Mouse (Mus musculus) kidney, embryonic 14.5 days (tissue): ENCODE measurements at regions not wholly inside any gene's neighbourhood (a gene's known extent, or its start where the extent isn't known, plus 50 kb on each side); places are given as distances from the start of the nearest gene placed in this dataset.

Experiments
- ATAC-seq: fragments of 200-750 bp; cut with Nextera tagmentation; 2 replicates; pipeline ENCODE4 v1.8.0; 2017; ENCODE audit warnings: moderate number of reproducible peaks, mild to moderate bottlenecking, moderate TSS enrichment, moderate library complexity; ENCODE audit not compliant: low FRiP score, low TSS enrichment
- H3K27ac ChIP-seq: fragments of 300-500 bp; sonication (generic); 2 replicates; pipeline ENCODE4 v1.5.1; 2014; ENCODE audit warnings: low read depth, mild to moderate bottlenecking, low read length, moderate library complexity, mixed read lengths
- H3K27me3 ChIP-seq: fragments of 300-500 bp; sonication (generic); 2 replicates; pipeline ENCODE4 v1.6.1; 2014; ENCODE audit warnings: mild to moderate bottlenecking, low read length; ENCODE audit not compliant: control insufficient read depth, insufficient read depth
- H3K36me3 ChIP-seq: fragments of 300-500 bp; sonication (generic); 2 replicates; pipeline ENCODE4 v1.6.1; 2014; ENCODE audit warnings: low read length, mixed read lengths; ENCODE audit not compliant: control insufficient read depth, insufficient read depth
- H3K4me1 ChIP-seq: fragments of 300-500 bp; sonication (generic); 2 replicates; pipeline ENCODE4 v1.6.1; 2014; ENCODE audit warnings: low read length, mixed read lengths; ENCODE audit not compliant: control insufficient read depth, insufficient read depth
- H3K4me2 ChIP-seq: fragments of 300-500 bp; sonication (generic); replicated peaks from 2 replicates; pipeline ENCODE4 v1.6.1; 2014; ENCODE audit warnings: low read depth, mild to moderate bottlenecking, low read length
- H3K4me3 ChIP-seq: fragments of 300-500 bp; sonication (generic); 2 replicates; pipeline ENCODE4 v1.5.1; 2014; ENCODE audit warnings: mild to moderate bottlenecking, low read length
- H3K9ac ChIP-seq: fragments of 300-500 bp; sonication (generic); 2 replicates; pipeline ENCODE4 v1.6.1; 2014; ENCODE audit warnings: low read depth, mild to moderate bottlenecking, low read length, moderate library complexity
- H3K9me3 ChIP-seq: fragments of 300-500 bp; sonication (generic); 2 replicates; pipeline ENCODE4 v1.6.1; 2016; ENCODE audit warnings: low read length; ENCODE audit not compliant: control insufficient read depth
- WGBS: fragments of 180-500 bp; shearing (Covaris S2); extraction: QIAGEN DNeasy Blood & Tissue Kit; methylation state at CpG from one replicate; pipeline ENCODE4 v1.1.7; 2014; 5-methylcytosine and 5-hydroxymethylcytosine counted together

DNA sequence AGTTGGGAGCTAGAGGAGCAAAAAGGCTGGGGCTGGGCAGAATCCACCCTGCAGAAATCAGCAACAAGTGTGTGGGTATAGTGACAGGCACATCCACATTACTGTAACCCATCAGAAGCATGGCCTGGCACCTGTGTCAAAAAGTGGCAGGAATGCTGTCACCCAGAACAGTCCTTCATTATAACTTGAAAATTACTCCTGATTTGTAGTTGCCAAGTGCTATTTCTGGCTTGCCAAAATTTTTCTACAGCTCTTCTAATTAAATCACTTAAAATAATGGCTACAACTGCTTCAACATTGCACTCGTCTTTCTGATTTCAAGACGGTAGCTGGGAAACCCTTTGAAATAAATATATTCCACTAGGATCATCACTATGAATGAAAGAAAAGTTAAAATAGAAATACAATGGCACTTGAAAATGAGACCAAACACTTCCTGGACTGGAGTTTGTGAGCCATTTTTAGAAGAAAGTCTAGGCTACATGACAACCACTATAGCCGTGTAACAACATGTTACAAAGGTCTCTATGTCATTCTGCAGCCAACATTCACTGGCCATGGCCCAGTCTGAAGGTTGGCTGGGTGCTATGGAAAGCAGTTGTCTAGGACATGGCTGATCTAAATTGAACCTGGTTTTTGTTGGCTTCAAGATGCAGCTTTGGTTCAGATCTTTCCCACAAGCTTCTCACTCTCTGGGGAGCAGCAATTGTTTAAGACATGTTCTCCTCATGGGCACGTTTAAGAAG, 190.6 kb upstream of the Tapt1 start:
- Histone ChIP-seq H3K36me3 (no peaks in the 10 kb centered on the region), H3K4me2 (no peak overlapping the region), H3K9me3 (no peaks in the 10 kb centered on the region), H3K9ac (no peak overlapping the region), H3K27ac (no peak overlapping the region), H3K4me1 (no peaks in the 10 kb centered on the region), H3K27me3 (no peaks in the 10 kb centered on the region), H3K4me3 (no peak overlapping the region)
- no peak for ATAC-seq
- WGBS = 84% methylated on average over 4 of the region's 4 CpGs

DNA sequence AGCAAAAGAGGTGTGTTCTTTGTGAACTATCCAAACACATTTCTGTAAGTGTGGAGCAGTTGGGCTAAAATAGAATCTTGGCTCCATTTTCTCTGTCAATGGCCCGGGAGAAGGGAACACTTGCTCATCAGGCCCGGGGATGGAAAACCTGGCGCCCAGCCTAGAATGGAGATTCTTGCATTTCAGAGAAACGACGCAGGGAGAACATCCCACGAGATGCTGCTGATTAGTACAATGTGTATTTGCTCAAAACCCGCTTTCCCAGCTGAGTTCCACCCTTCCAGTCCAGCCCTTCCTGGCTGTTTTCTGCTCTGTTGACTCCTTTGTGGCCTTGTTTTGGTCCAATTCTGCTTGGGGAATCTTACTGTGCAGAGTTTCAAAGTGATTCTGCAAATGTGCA, 188.0 kb upstream of the Tapt1 start:
- no peaks in the 10 kb centered on the region for H3K4me1 ChIP-seq
- no peak overlapping the region for H3K27ac ChIP-seq
- H3K9me3 ChIP-seq = no peaks in the 10 kb centered on the region
- H3K9ac ChIP-seq = no peak overlapping the region
- 51% methylated on average over 7 of the region's 7 CpGs for WGBS
- no peak overlapping the region for H3K4me2 ChIP-seq
- H3K27me3 ChIP-seq = no peaks in the 10 kb centered on the region
- ATAC-seq = no peak
- H3K4me3 ChIP-seq = no peak overlapping the region
- H3K36me3 ChIP-seq = no peaks in the 10 kb centered on the region

DNA sequence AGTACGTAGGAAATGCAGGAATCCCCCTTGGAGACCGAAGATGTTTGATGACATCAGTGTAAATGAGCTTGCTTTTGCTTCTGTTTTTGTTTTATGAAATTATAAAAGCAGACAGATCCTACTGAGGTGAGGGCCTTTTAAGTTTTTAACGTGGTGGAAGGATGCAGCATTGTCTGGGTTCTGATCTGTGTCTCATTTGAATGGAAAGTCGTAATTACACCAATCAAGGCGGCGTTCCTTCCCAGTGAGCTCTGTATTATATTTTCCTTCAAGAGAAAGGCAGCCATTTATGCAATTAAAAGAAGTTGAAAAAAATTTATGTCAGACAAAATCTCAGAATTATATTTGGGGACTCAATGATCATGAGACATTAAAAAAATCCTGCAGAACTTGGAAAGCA, 176.9 kb upstream of the Tapt1 start:
- ATAC-seq = no peak
- Histone ChIP-seq H3K4me2 (no peak overlapping the region), H3K4me1 (no peaks in the 10 kb centered on the region), H3K9ac (no peak overlapping the region), H3K4me3 (no peak overlapping the region), H3K9me3 (no peaks in the 10 kb centered on the region), H3K27ac (no peak overlapping the region), H3K36me3 (no peaks in the 10 kb centered on the region), H3K27me3 (no peaks in the 10 kb centered on the region)
- 80% methylated on average over 6 of the region's 6 CpGs for WGBS

DNA sequence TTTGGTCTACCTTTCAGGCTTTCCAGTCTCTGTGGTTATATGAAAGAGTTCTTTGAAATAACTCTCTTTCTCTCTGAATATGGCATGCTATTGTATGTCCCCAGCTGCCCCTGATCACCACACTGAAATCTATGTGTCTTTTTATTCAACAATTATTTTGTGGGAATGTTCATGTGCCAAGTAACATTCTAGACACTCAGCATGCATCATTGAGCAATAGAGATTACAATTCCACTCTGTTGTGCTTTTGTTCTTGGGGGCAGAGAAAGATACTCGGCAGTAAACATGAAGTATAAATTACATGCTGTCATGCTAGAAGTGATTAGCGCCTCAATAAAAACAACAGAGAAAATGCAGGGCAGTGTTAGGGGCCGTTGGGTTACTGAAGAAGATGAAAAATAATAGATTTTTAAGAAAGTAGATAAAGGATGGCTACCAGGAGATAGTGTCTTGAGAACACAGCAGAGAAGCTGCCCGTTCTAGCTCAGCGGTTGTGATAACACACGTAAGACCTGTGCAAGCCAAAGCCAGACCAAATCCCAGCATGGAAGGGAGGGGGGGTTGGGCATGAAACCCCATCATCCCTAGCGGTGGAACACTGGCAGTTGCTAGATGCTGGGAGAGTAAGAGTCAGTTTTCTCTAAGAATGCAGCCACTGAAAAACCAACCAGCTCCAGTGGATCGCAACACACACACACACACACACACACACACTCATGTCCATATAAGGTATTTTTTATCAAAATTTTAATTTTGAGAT, 174.3 kb upstream of the Tapt1 start:
- H3K36me3 ChIP-seq = no peaks in the 10 kb centered on the region
- no peak overlapping the region for H3K27ac ChIP-seq
- no peak for ATAC-seq
- no peaks in the 10 kb centered on the region for H3K9me3 ChIP-seq
- H3K4me3 ChIP-seq = no peak overlapping the region
- no peaks in the 10 kb centered on the region for H3K4me1 ChIP-seq
- H3K4me2 ChIP-seq = no peak overlapping the region
- no peak overlapping the region for H3K9ac ChIP-seq
- no peaks in the 10 kb centered on the region for H3K27me3 ChIP-seq
- 63% methylated on average over 8 of the region's 8 CpGs for WGBS

DNA sequence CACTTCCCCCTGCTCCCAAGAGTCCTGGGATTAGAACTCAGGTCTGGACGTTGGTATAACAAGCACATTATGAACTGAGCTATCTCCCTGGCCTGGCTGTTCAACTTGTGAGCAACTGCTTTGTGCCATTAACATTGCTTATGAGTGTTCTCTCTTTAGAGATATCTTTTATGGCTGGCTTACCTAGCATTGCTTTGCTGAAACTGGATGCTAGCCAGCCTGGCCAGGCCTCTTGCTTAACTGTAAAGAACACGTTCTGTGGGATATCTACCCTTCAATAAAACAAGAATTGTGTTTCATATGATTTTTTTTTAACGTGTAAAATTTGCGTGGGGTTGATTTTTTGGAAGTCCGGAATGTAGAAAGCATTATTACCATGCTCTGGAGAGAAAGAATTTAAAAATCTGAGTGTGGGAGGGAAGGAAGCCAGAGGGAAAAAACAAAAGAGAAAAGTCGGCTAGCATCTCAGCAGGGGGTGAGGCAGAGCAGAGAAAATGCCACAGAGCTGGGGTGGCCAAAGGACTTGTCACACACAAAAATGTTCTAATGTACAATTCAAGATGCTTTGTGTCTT, 160.9 kb upstream of the Tapt1 start:
- no peak overlapping the region for H3K4me3 ChIP-seq
- H3K9me3 ChIP-seq = no peaks in the 10 kb centered on the region
- H3K27ac ChIP-seq = no peak overlapping the region
- H3K9ac ChIP-seq = no peak overlapping the region
- H3K27me3 ChIP-seq = no peaks in the 10 kb centered on the region
- ATAC-seq = no peak
- WGBS = 61% methylated on average over 6 of the region's 6 CpGs
- no peaks in the 10 kb centered on the region for H3K36me3 ChIP-seq
- no peaks in the 10 kb centered on the region for H3K4me1 ChIP-seq
- H3K4me2 ChIP-seq = no peak overlapping the region

DNA sequence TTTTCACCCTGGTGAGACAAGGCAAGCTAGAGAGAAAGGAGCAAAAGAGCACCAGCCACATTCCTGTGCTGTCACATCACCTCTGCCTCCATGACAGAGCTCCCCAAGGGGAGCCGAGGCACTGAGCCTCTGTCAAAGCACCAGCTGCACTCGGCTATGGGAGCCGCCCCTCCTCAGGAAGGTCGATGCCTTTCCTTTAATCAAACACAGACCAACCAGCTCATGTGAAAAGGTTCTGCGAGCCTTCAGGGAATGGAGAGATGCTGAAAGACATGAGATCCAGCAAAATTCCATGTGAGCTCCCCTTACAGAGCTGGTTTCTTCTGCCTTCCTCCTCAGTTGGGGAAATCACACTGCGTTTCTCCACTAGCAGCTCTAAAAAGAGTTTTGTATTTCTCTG, 159.8 kb upstream of the Tapt1 start:
- WGBS = 53% methylated on average over 6 of the region's 6 CpGs
- no peaks in the 10 kb centered on the region for H3K27me3 ChIP-seq
- H3K9ac ChIP-seq = no peak overlapping the region
- ATAC-seq = no peak
- no peaks in the 10 kb centered on the region for H3K4me1 ChIP-seq
- H3K9me3 ChIP-seq = no peaks in the 10 kb centered on the region
- no peaks in the 10 kb centered on the region for H3K36me3 ChIP-seq
- H3K4me2 ChIP-seq = no peak overlapping the region
- H3K27ac ChIP-seq = no peak overlapping the region
- no peak overlapping the region for H3K4me3 ChIP-seq

DNA sequence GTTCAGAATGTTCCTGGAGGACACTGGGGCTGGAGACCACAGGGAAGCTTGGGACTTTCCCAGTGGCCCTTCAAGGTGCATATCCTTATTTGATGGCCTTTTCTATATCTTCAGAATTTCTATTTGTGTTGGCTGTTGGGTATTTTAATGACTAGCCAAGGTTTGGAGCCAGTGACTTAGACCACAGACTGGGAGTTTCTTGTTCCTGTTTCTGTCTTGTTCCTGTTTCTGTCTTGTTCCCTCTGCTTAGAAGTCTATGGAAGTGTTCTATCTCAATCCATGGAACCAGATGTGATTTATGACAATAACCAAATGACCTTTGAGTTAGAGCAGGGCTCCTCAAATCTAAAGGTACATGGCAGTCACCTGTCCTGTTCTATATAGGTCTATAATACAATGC, 156.6 kb upstream of the Tapt1 start:
- no peak for ATAC-seq
- H3K4me3 ChIP-seq = no peak overlapping the region

DNA sequence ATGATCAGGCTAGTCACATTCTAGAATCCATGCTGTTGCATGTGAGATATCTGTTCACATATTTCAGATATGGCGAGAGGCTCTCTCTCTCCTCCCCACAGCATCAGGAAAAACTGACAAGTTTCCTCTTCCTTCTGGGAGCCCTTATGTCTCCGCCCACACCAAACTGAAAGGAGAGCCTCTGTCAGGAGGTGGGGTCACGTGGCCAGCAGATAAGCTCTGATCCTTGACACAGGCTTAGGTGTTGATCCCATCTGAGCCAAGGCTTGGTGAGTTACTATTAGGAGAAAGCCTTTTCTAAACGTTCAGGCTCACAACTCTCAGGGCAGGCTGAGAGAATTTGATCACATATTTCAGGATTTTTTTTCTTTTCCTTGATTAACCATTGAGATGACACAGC, 143.6 kb upstream of the Tapt1 start:
- Histone ChIP-seq H3K4me1 (no peaks in the 10 kb centered on the region), H3K4me2 (no peak overlapping the region), H3K9ac (no peak overlapping the region), H3K27ac (no peak overlapping the region), H3K36me3 (no peaks in the 10 kb centered on the region), H3K9me3 (peaks cover 3% of the 10 kb centered on the region; the same call in 1 of the 2 replicates), H3K4me3 (no peak overlapping the region), H3K27me3 (no peaks in the 10 kb centered on the region)
- 31% methylated on average over 4 of the region's 4 CpGs for WGBS
- ATAC-seq = no peak

More for the DNA sequence above, 156.6 kb upstream of the Tapt1 start:
- Histone ChIP-seq H3K9ac (no peak overlapping the region), H3K27ac (no peak overlapping the region), H3K36me3 (no peaks in the 10 kb centered on the region), H3K4me2 (no peak overlapping the region), H3K9me3 (no peaks in the 10 kb centered on the region), H3K27me3 (no peaks in the 10 kb centered on the region), H3K4me1 (no peaks in the 10 kb centered on the region)

DNA sequence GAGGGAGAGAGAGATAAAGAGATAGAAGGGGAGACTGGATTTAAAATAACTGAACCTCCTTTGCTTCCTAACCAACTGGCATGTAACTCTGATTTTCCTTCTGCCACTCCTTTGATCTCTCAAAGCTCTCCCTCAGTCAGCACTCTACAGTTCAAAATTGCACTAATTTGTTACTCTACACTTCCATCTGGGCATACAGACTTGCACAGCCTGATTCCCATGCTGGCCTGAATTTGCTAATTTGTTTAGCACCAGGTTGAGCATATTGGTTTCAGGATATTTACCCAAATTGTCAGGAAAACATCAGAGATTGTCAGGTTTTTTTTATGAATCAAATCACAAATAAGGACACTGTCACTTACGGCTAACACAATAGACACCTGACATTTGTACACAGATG, 125.9 kb upstream of the Tapt1 start:
- H3K9ac ChIP-seq = no peak overlapping the region
- 88% methylated on average over 1 of the region's 1 CpGs for WGBS
- no peak overlapping the region for H3K27ac ChIP-seq
- H3K4me3 ChIP-seq = no peak overlapping the region
- no peaks in the 10 kb centered on the region for H3K27me3 ChIP-seq
- H3K9me3 ChIP-seq = no peaks in the 10 kb centered on the region
- no peaks in the 10 kb centered on the region for H3K4me1 ChIP-seq
- no peak for ATAC-seq
- no peak overlapping the region for H3K4me2 ChIP-seq
- H3K36me3 ChIP-seq = no peaks in the 10 kb centered on the region
